Mouse (Mus musculus) 416B (cell line): ENCODE measurements around the gene Smap2.

ENCODE experiments used
- DNase-seq: peaks from one replicate; pipeline ENCODE4 v3.0.0; 2011; ENCODE audit warnings: low read depth

Gene Smap2

DNA sequence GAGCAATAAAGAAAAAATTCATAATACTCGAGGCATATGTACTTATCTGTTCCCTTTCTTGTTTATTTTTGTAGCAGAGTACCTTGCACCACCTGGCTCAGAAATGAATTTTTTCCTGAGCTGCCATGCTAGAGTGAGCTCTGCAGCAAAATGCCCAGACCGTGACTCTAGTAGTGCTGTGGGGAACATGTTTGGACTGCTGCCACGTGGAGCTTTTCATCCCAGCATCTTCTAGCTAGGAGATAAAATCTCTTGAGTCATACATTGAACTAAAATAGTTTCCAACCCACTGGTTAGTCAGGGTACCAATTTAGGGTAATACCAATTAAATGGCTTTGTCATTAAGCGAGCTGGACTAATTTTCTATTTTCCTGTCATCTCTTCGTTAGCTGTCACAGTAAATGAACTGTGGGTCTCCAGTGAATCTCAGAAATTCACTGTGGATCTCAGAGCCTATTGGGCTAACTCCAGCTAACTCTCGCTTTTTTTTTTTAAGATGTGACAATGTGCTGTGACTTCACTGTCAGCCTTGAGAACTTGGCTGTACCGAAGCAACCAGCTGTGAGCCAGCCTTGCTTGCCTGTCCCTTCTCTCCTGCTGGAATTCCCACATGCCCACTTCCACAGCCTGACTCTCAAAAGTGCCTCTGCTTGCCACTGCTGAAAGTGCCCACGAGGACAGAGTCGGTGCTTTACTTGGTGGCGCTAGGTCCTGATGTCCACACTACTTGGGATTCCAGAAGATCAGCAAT, 3.2 kb upstream of the Smap2 start:
- peak; percentile 45 for DNase-seq

- DNase-seq: no peak
These were observed 1.2 kb upstream of the Smap2 start for GRCm38 (mm10) chr4:121018250-121018649.

DNA sequence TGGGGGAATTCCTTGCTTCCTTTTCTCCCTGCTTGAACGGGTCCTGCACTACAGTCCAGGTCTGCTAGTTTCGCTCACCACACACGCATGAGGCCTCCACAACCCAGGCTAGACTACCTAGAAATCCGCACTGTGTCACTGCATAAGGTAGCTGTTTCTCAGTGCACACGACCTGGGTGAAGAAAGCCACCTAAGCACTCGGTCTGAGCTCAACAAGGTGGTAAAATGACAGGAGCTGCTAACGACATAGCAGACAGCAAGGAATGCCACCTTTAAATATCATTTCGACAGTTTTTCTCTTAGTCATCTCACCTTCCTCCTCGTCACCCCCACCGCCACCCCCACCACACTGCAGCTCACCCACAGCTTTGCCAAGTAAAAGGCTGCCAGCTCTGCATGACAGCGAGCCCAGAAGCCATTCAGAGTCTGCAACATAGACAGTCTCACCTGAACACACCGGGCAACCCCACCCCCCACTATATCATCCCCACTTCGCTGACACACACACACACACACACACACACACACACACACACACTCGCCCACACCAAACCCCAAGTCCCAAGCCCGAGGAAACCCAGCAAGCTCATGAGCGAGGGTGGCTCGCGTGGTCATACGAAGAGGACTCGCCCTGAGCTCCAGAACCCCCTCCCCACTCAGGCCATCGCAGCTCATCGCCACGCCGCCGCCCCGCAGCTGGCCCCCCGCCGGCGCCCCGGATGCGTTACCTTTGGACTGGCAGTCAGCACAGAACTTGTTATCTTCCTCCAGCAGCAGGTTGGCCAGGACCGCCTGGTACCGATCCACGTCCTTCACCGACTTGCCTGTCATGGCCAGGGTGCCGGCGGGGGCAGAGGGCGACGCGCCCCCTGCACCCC, 787 bp downstream of the Smap2 start:
- peak; percentile 59 for DNase-seq

DNA sequence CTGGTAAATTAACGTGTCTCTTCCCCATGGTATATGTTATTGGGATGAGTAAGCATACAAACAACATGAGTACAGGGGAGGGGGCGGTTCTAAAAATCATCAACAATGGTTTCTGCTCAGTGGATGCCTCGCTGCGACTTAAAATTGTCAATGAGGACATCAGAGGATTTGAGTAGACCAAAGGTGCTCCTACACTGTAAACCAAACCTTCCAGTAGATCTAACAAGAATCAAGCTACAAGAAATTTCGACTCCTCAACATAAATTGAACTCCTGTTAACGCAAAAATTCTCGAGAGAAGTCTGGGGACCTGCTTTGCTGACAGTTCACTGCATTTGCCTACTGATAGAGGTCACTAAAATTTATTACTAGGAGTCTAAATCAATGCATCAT, 1.8 kb downstream of the Smap2 start:
- no peak for DNase-seq

DNA sequence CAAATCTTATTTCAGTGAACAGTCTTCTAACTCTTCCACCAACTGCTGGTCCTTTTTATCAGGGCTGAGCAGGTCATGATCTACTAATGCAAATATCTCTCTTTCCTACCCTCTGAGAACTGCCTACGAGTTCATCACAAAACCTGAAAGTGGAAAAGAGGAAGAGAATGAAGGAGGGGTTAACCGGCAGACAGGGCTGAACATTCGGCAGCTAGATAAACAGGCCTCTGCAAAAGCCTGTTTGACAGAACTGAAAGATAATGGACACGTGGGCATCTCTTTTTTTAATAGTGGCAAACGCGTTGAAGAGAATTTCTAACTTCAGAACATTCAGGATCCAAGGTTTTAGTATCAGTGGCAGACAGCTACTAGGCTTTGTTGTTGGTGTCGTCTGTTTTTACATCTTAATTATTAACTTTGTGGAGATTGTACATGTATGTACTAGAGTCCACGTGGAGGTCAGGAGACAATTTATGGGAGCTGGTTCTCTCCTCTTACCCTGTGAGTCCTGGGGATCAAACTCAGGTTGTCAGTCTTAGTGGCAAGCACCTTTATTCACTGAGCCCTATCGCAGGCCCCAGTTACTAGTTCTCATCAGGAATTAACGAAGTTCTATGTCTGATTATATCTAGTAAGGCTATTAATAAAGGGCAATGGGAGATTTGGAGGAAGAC, 2.3 kb downstream of the Smap2 start:
- peak; percentile 63 for DNase-seq

GRCm38 (mm10) chr4:121010770-121011549, 6.1 kb downstream of the Smap2 start:
- no peak for DNase-seq

DNA sequence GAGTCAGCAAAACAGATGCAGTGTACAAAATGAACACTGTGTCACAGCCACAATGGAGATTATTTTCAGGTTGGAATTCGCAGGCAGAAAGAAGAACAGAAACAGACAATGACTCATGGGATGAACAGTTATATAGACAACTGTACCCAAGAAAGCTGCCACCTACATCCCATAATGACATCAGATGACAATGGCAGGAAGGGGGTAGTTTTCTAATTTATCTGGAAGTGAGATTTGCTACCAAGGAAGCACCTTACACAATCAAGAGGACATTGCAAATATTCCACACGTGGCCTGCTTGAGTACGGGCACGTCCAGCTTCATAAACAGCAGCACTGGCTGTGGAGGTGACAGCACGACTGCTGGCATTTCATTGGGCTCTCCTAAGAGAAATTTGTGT, 7.9 kb downstream of the Smap2 start:
- DNase-seq: no peak

DNA sequence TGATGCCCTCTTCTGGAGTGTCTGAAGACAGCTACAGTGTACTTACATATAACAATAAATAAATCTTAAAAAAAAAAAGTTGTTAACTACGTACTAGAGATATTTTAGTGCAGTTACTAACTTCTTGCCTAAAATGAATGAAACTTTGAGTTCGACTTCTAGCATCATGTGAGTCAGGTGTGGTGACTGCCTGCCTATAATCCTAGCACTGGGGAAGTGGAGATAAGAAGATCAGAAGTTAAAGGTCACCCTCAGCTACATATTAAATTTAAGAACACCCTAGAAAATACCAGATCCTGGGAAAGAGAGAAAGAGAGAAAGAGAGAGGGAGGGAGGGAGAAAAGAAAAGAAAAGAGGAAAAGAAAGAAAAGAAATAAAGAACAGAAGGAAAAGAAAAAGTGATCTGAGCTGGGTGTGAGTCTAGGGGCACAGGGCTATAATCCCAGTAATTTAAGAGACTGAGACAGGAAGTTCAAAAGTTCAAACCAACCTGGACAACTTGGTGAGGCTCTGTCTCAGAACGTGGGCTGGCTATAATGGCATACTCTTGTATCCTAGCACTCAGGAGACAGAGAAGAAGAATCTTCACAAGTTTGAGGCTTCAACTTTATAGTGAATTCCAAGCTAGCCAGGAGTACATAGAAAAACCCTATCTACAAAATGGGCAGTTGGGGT, 8.8 kb downstream of the Smap2 start:
- DNase-seq: no peak

GRCm38 (mm10) chr4:121007006-121007405, 10.0 kb downstream of the Smap2 start:
- DNase-seq: no peak

GRCm38 (mm10) chr4:121004679-121005078, 12.4 kb downstream of the Smap2 start:
- peak; percentile 66 for DNase-seq

DNA sequence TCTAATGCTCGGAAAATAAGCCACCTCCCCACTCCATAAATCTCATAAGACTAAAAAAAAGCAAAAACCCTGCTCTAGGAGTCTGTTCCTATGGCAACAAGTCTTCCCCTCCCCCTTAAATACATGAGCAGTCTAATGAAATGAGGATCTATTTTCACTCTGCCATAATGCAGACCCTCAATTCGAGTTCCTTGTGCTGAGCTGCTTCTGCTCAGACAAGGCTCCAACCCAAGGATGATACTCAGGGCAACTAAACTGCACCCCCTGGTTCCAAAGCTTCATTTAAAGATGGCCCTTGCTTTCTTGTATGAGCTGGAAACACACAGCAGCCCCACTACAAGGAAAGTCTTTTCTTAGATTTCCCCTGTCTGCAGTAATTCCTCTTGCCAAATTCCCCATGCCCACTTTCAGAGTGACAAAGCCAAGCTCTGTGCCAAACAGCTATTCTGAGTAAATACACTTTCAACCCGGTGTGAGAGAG, 13.4 kb downstream of the Smap2 start:
- no peak for DNase-seq

DNA sequence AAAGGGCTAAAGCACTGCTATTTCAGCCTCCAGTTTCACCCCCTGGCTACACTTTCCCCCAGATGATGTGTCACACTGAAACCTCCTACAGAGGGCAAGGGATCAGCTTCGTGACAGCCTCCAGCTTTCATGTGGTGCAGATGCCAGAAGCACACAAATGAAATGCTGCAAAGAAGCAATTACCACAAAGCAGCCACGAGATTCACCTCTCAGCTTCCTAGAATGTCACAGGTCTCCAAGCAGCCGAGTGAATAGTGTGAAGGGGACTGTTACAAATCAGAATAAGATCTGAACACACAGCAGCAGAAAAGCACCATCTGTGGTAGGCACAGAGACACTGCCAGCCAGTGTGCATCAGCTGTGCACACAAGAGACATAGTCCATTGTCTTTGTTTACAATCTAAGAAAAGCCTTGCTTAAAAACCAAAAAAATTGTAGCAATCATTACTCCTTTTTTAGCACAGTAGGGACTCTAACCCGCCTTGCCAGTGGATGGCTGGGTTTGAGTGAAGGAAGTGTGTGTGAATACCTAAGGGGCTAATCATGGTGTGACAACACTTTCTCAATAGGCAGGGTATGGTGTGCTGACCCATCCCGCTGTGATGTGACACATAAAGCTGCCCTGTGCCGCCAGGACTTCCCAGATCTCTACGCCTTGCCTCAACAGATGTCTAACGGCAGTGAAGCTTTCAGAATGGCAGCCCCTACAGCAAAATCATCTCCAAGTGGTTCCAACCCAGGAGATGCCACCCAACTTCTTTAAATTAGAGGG, 14.5 kb downstream of the Smap2 start:
- no peak for DNase-seq

GRCm38 (mm10) chr4:121001659-121002058, 15.4 kb downstream of the Smap2 start:
- no peak for DNase-seq

GRCm38 (mm10) chr4:121001042-121001441, 16.0 kb downstream of the Smap2 start:
- no peak for DNase-seq

DNA sequence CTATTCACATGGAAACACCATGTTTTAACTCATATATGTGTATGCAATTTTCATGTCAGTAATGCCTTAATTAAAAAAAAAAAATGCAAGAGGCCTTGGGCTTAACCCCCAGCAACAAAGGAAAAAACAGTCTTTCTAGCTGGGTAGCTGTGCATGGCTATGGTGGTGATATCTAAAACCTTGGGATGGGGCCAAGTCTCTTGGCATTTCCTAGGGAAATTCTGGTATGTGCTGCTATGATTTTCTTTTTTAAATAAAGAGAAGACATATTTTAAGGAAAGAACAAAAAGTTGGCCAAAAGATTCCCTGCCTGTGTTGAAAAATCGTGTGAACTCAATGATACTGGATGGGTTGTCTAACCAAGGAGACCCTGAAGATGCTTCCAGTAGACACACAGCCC, 21.1 kb downstream of the Smap2 start:
- DNase-seq: no peak

DNA sequence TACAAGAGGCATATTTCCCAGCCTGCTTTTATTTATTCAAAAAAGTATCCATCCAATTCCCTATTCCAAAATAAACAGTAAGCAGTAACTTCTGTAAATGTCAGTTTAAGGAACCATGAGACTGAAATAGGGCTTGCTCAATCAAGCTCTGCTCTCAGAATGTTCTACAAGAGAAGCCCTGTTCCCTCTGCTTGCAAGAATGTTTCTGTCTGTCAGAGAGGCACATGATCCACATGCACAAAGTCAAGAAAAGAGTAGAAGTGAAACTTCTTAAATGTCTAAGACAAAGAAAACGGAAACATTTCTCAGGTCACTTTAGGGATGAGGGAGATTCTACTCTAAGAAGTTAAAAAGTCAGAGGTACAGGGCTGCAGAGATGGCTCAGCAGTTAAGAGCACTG, 24.0 kb downstream of the Smap2 start:
- no peak for DNase-seq

- no peak for DNase-seq
These were observed 24.8 kb downstream of the Smap2 start for GRCm38 (mm10) chr4:120992284-120992683.

DNA sequence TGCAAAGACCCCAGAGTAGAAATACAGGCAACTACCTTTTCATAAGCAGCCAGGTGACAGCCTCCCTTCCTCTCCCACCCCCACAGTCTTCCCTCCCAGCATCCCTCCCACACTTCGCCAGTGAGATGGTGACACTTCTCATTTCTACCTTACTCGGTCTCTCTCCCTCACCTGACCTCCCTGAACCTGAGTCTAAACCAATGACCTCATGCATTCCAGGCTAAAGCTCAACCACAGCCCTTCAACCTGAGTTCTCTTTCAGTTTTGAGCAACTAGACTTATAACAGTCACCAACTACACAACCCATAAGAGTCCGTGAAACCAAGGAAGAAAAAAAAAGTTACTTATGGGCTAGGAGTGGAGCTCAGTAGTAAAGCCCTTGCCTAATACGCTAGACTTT, 29.7 kb downstream of the Smap2 start:
- DNase-seq: no peak

GRCm38 (mm10) chr4:120986446-120986845, 30.6 kb downstream of the Smap2 start:
- DNase-seq: peak; percentile 81

DNA sequence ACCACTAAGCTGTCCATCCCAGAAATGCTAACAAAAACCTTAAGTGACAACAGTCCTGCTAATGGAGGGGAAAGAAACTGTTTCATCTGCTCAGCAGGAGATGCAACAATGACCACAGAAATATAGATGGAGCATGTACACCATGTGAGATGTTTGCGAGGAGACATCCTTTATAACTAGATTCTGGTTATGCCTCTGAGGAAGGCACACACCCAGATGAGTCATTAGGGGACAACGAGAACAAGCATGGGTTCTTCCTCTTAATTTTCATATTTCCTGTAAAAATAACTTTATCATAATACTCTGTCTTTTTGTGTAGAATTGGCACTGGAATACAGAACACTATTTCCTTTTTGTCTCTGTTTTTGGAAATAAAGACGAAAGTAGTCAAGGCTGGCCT, 38.8 kb downstream of the Smap2 start:
- peak; percentile 52 for DNase-seq

GRCm38 (mm10) chr4:120975428-120975734, 41.7 kb downstream of the Smap2 start:
- peak; percentile 64 for DNase-seq
